Mouse (Mus musculus): ENCODE results near the gene Ercc5. TPM values are rescaled to one million over a fixed set of nuclear protein-coding genes. Genes with fewer than 3 reads are reported as not detected.

The Ercc5 gene
- polyA plus RNA-seq, 1 experiment from 2014 or later = 31.1 TPM

- DNase-seq (ENCODE audit: low spot score) (no peak), ATAC-seq (ENCODE audit: low FRiP score) (no peak)
- H3K27me3 ChIP-seq (ENCODE audit: control insufficient read depth, insufficient read depth, low read length) = no peaks in the 10 kb centered on the region
- no peak overlapping the region for H3K4me3 ChIP-seq (replicated peaks; ENCODE audit: low read length)
- 88% methylated on average over 2 of the region's 2 CpGs for WGBS
- H3K4me1 ChIP-seq (replicated peaks; ENCODE audit: control insufficient read depth, insufficient read depth, low read length) = no peaks in the 10 kb centered on the region
- no peak overlapping the region for H3K27ac ChIP-seq
- H3K36me3 ChIP-seq (replicated peaks; ENCODE audit: control insufficient read depth, insufficient read depth) = no peaks in the 10 kb centered on the region
- no peak overlapping the region for H3K9ac ChIP-seq
- H3K9me3 ChIP-seq (ENCODE audit: control insufficient read depth, low read length) = no peaks in the 10 kb centered on the region
- H3K4me2 ChIP-seq (replicated peaks) = no peak overlapping the region
These were observed 69.6 kb downstream of the Ercc5 start for GRCm38 (mm10) chr1:44217118-44217517.

- Histone ChIP-seq H3K4me3 (replicated peaks; ENCODE audit: low read length) (no peak within 1 kb of the TSS), H3K4me2 (replicated peaks) (no peak within 1 kb of the TSS), H3K9ac (no peak within 1 kb of the TSS), H3K36me3 (replicated peaks; ENCODE audit: control insufficient read depth, insufficient read depth) (no peaks in the 10 kb centered on the region), H3K27ac (no peak within 1 kb of the TSS), H3K9me3 (ENCODE audit: control insufficient read depth, low read length) (no peaks in the 10 kb centered on the region), H3K27me3 (ENCODE audit: control insufficient read depth, insufficient read depth, low read length) (no peaks in the 10 kb centered on the region), H3K4me1 (replicated peaks; ENCODE audit: control insufficient read depth, insufficient read depth, low read length) (no peaks in the 10 kb centered on the region)
- WGBS = 68% methylated on average over 1 of the region's 1 CpGs
- ATAC-seq (ENCODE audit: low FRiP score) = no peak
- DNase-seq (ENCODE audit: low spot score) = no peak
These were observed 71.3 kb downstream of the Ercc5 start, which contains the start of gene Mettl21e for GRCm38 (mm10) chr1:44218876-44219275. TSS of gene Mettl21e (minus strand) at chr1:44218961.

DNA sequence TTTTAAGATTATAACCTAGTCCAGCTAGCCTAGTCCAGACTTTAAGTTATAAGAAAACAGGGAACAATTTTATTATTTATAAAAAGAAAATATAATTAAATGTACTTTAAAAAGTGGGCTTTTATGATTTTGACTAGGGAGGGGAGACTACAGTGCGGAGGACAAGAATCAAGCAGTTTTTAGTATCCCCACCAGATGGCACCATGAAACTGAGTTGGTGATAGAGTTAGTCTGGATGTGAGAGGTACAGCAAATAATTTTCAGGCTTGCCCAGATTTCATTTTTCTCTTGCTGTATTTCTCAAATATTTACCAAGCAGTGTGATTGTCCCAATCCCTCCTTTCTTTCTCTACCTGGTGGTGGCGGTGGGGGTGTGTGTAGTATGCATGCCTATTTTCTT, 81.5 kb downstream of the Ercc5 start:
- WGBS = 60% methylated on average over 2 of the region's 2 CpGs
- no peak overlapping the region for H3K27ac ChIP-seq
- no peaks in the 10 kb centered on the region for H3K36me3 ChIP-seq (replicated peaks; ENCODE audit: control insufficient read depth, insufficient read depth)
- H3K4me3 ChIP-seq (replicated peaks; ENCODE audit: low read length) = no peak overlapping the region
- H3K4me1 ChIP-seq (replicated peaks; ENCODE audit: control insufficient read depth, insufficient read depth, low read length) = no peaks in the 10 kb centered on the region
- ATAC-seq (ENCODE audit: low FRiP score) = peak; percentile 76; the same call in 1 of the 2 replicates
- DNase-seq (ENCODE audit: low spot score) = peak; percentile 77
- H3K27me3 ChIP-seq (ENCODE audit: control insufficient read depth, insufficient read depth, low read length) = no peaks in the 10 kb centered on the region
- H3K4me2 ChIP-seq (replicated peaks) = no peak overlapping the region
- H3K9me3 ChIP-seq (ENCODE audit: control insufficient read depth, low read length) = no peaks in the 10 kb centered on the region
- H3K9ac ChIP-seq = no peak overlapping the region

Other genes with a start within 250 kb of the Ercc5 start
- 59.1 and 60.5 TPM in 2 replicates for gene Tpp2, start 214.1 kb upstream of the Ercc5 start, polyA plus RNA-seq (2014; fragmentation: Nextera tagmentation; extraction: Ambion mirVana)
- gene Mettl21c, start 127.7 kb upstream of the Ercc5 start, polyA plus RNA-seq (2014; fragmentation: Nextera tagmentation; extraction: Ambion mirVana) = 1.9 and 2.2 TPM in 2 replicates
- 0.07 TPM in 1 of 2 replicates, not detected in the other for gene Gm8251, start 85.8 kb upstream of the Ercc5 start, polyA plus RNA-seq (2014; fragmentation: Nextera tagmentation; extraction: Ambion mirVana)
- gene Tex30, start 45.3 kb upstream of the Ercc5 start, polyA plus RNA-seq (2014; fragmentation: Nextera tagmentation; extraction: Ambion mirVana) = 42.7 and 43.0 TPM in 2 replicates
- 26.0 and 30.2 TPM in 2 replicates for gene Kdelc1, start 28.9 kb upstream of the Ercc5 start, polyA plus RNA-seq (2014; fragmentation: Nextera tagmentation; extraction: Ambion mirVana)
- gene Bivm, start 28.8 kb upstream of the Ercc5 start, polyA plus RNA-seq (2014; fragmentation: Nextera tagmentation; extraction: Ambion mirVana) = 33.1 and 39.2 TPM in 2 replicates
- gene Mettl21e, start 71.2 kb downstream of the Ercc5 start, polyA plus RNA-seq (2014; fragmentation: Nextera tagmentation; extraction: Ambion mirVana) = not detected in 2 replicates

Measured in hindbrain, embryonic 14.5 days (tissue).